Mouse (Mus musculus): Measurements from ENCODE around the gene Birc5.

DNA sequence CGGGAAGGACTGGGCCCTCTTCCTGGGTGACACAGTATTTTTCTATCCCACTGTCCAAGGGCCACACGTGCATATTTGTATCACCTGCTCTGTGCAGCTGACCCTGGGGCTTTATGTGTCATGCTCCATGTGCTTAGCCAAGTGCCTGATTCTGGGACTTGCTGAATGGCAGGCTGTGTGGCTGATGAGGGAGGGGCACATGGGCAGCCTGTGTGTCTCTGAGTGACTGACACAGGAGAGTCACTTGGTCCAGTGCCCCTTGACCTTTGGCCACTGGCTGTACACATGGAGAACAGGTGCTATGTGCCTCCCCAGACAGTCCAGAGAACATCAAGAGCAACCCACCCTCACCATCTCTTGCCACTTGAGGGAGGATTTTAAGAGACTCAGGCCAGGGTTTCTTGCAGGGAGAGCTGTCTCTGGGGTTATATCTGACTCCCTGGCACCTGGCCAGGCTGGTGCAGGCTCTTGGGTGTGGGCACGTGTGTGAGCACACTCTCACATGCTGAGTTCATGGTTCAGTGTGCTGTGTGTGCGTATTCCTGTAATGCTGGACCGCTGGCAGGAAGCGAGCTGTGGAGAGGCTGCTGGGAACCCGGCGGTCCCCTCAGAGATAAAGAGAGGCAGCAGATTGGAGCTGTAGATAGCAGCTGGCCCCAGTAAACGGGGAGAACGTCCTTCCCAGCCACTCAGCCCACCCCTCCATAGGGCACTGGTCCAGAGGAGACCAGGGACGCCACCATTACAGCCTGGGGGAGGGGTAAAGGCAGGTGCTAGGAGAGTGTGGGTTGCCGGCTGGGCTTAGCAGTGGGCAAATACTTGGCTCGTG lies 29.1 kb downstream of the Birc5 start:
- TF ChIP-seq CTCF (IDR thresholded peaks at IDR 0.05; ENCODE audit: extremely low read depth, insufficient read length, insufficient replicate concordance, low read depth, low read length): no peak
- TF ChIP-seq POLR2A (IDR thresholded peaks at IDR 0.05; ENCODE audit: low read depth, low read length): no peak
